Mouse (Mus musculus) testis, adult 2 months (tissue): ENCODE data around the gene Cblc.

Source experiments
- CTCF ChIP-seq: fragments of 200-500 bp; IDR thresholded peaks from 2 replicates; pipeline ENCODE4 v1.5.1; 2012; ENCODE audit warnings: low read depth, mild to moderate bottlenecking, inconsistent platforms, low read length, moderate library complexity; ENCODE audit not compliant: control insufficient read depth, insufficient read depth, insufficient replicate concordance
- POLR2A ChIP-seq: fragments of 200-500 bp; IDR thresholded peaks from 2 replicates; pipeline ENCODE4 v1.6.1; 2012; ENCODE audit warnings: low read depth, mild to moderate bottlenecking, inconsistent platforms, low read length, moderate library complexity; ENCODE audit not compliant: control insufficient read depth

- TF ChIP-seq CTCF (no peak), POLR2A (no peak)
Measured at GRCm38 (mm10) chr7:19781741-19782140, 14.9 kb downstream of the Cblc start.
